Mouse (Mus musculus) brain, embryonic 14.5 days (tissue): ENCODE results near the gene Tut4.

ENCODE experiments used
- CTCF ChIP-seq: fragments of 200-500 bp; IDR thresholded peaks from 2 replicates; pipeline ENCODE4 v1.5.1; 2012; ENCODE audit warnings: inconsistent platforms, mild to moderate bottlenecking, moderate library complexity, borderline replicate concordance; ENCODE audit not compliant: insufficient read depth, insufficient read length; ENCODE audit errors: extremely low read depth
- POLR2A ChIP-seq: fragments of 200-500 bp; IDR thresholded peaks from 2 replicates; pipeline ENCODE4 v1.6.1; 2012; ENCODE audit warnings: mild to moderate bottlenecking, inconsistent platforms, borderline replicate concordance; ENCODE audit not compliant: poor library complexity, insufficient read depth, insufficient read length, severe bottlenecking; ENCODE audit errors: extremely low read depth

- TF ChIP-seq POLR2A = no peak
- TF ChIP-seq CTCF = no peak
Observed at GRCm38 (mm10) chr4:108598306-108598705, 139.1 kb downstream of the Tut4 start.
